Mouse (Mus musculus) kidney, postnatal 0 days (tissue): ENCODE measurements around the gene Cblb. TPM values are rescaled to one million over a fixed set of nuclear protein-coding genes. Genes with fewer than 3 reads are reported as not detected.

Source experiments
- ATAC-seq: fragments of 200-750 bp; cut with Nextera tagmentation; replicated peaks from 2 replicates; pipeline ENCODE4 v1.8.0; 2017; ENCODE audit warnings: low read depth, moderate number of reproducible peaks, moderate TSS enrichment, moderate library complexity; ENCODE audit not compliant: low FRiP score
- DNase-seq: peaks from one replicate; pipeline ENCODE4 v3.0.0-alpha.2; 2016; ENCODE audit warnings: low spot score
- H3K27ac ChIP-seq: fragments of 300-500 bp; sonication (generic); 2 replicates; pipeline ENCODE4 v1.5.1; 2014; ENCODE audit warnings: mild to moderate bottlenecking
- H3K27me3 ChIP-seq: fragments of 300-500 bp; sonication (generic); 2 replicates; pipeline ENCODE4 v1.6.1; 2014; ENCODE audit warnings: low read length, mixed read lengths; ENCODE audit not compliant: insufficient read depth
- H3K36me3 ChIP-seq: fragments of 300-500 bp; sonication (generic); 2 replicates; pipeline ENCODE4 v1.6.1; 2014; ENCODE audit warnings: low read length, mixed read lengths; ENCODE audit not compliant: insufficient read depth
- H3K4me1 ChIP-seq: fragments of 300-500 bp; sonication (generic); replicated peaks from 2 replicates; pipeline ENCODE4 v1.6.1; 2014; ENCODE audit warnings: antibody characterized with exemption, low read length, mixed read lengths; ENCODE audit not compliant: insufficient read depth
- H3K4me2 ChIP-seq: fragments of 300-500 bp; sonication (generic); 2 replicates; pipeline ENCODE4 v1.6.1; 2014; ENCODE audit warnings: mild to moderate bottlenecking, low read length, moderate library complexity, mixed read lengths
- H3K4me3 ChIP-seq: fragments of 300-500 bp; sonication (generic); replicated peaks from 2 replicates; pipeline ENCODE4 v1.5.1; 2014; ENCODE audit warnings: low read depth, low read length
- H3K9ac ChIP-seq: fragments of 300-500 bp; sonication (generic); 2 replicates; pipeline ENCODE4 v1.6.1; 2014; ENCODE audit warnings: low read depth, low read length
- H3K9me3 ChIP-seq: fragments of 300-500 bp; sonication (generic); replicated peaks from 2 replicates; pipeline ENCODE4 v1.6.1; 2016; ENCODE audit warnings: low read length, inconsistent platforms, mixed read lengths
- CTCF ChIP-seq: IDR thresholded peaks from 2 replicates; pipeline ENCODE4 v1.5.1; 2016; ENCODE audit warnings: antibody characterized with exemption, low read depth, mild to moderate bottlenecking, moderate library complexity
- WGBS: fragments of 180-500 bp; shearing (Covaris S2); extraction: QIAGEN DNeasy Blood & Tissue Kit; methylation state at CpG from one replicate; pipeline ENCODE4 v1.1.7; 2014; 5-methylcytosine and 5-hydroxymethylcytosine counted together
- polyA plus RNA-seq: library from polyadenylated mRNA; unstranded; fragments of >200 nt; fragmentation: Nextera tagmentation; extraction: Ambion mirVana; gene quantifications from 2 replicates; pipeline ENCODE4 v1.2.1, GENCODE M21; 2015

Cblb gene
- polyA plus RNA-seq, 1 experiment from 2014 or later, result 7.1 TPM

DNA sequence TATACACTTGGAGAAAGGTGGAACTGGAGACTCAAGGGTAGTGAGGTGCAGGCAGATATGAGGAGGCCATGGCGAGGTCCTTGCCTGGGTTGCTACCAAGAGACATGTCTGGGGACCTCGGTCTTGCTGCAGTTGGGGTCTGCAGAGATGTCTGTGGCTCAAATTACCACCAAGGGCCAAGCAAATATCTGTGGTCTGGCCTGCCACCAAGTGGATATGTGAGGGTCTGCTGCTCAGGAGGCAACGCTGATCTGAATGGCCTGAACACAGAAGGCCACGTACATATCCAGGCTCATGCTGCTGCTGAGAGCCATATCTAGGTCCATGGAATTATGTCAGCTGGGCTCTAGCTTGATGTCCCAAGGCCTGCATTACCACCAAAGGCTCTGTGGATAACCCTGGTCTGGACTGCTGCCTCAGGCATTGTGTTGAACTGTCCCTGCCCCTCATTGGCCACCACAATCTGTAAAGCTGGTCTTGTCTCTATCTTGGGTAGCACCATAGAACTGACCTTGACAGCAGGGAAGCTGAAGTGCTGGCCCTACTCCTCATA is 212.5 kb downstream of the Cblb start:
- H3K4me2 ChIP-seq, result no peak overlapping the region
- no peak; the same call in 1 of the 2 replicates for ATAC-seq
- no peak overlapping the region for H3K27ac ChIP-seq
- peak; percentile 57 for TF ChIP-seq CTCF
- WGBS, result 81% methylated on average over 4 of the region's 4 CpGs
- no peak overlapping the region for H3K4me3 ChIP-seq
- H3K9me3 ChIP-seq, result no peaks in the 10 kb centered on the region
- no peaks in the 10 kb centered on the region for H3K27me3 ChIP-seq
- H3K36me3 ChIP-seq, result 0 out of 2 replicates have a peak, but pooled peaks cover 1% of the 10 kb centered on the region
- H3K4me1 ChIP-seq, result no peaks in the 10 kb centered on the region
- H3K9ac ChIP-seq, result no peak overlapping the region
- no peak for DNase-seq

DNA sequence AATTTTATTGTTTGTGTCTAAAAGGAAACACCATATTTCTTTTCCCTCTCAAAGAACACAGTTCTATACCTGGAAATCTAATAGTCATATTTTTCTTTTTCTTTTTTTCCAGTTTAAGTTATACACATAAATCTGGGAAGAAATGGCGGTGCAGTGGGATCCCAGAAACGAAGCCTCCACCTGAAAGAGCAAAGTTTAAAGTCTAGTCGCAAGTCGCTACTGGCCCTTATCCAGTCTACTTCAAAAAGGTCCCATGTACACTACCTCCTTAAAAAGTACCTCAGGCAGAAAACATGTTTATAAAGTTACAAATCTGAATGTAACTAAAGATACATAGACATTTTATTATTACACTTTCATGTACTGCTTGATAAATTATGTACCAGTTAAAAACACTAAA is 219.2 kb downstream of the Cblb start:
- no peak overlapping the region for H3K4me3 ChIP-seq
- no peaks in the 10 kb centered on the region for H3K27me3 ChIP-seq
- WGBS, result 88% methylated on average over 4 of the region's 4 CpGs
- H3K9ac ChIP-seq, result no peak overlapping the region
- DNase-seq, result no peak
- no peak overlapping the region for H3K4me2 ChIP-seq
- no peaks in the 10 kb centered on the region for H3K4me1 ChIP-seq
- ATAC-seq, result no peak
- H3K36me3 ChIP-seq, result peaks cover 9% of the 10 kb centered on the region; the same call in 1 of the 2 replicates
- no peak overlapping the region for H3K27ac ChIP-seq
- no peak for TF ChIP-seq CTCF
- H3K9me3 ChIP-seq, result no peaks in the 10 kb centered on the region

DNA sequence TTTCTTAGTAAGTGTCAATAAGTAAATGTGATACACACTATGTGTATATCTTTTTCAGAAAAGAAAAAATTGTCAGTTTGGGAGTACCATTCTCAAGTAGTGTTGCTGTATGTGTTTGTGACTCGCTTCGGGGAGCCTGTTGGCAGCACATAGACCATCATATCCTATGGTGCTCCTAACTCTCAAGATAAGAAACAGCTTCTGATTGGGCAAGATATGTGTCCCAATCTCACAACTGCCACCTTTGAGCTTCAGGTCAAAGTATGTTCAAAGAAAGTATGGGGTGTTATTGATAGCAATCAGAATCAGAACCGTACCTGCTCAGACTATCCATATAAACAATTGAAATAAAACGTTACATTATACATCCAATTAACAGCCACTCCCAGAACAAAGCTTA is 219.9 kb downstream of the Cblb start:
- Histone ChIP-seq H3K27me3 (no peaks in the 10 kb centered on the region), H3K4me1 (no peaks in the 10 kb centered on the region), H3K4me2 (no peak overlapping the region), H3K36me3 (peaks cover 9% of the 10 kb centered on the region; the same call in 1 of the 2 replicates), H3K9ac (no peak overlapping the region), H3K4me3 (no peak overlapping the region), H3K27ac (no peak overlapping the region), H3K9me3 (no peaks in the 10 kb centered on the region)
- TF ChIP-seq CTCF, result no peak
- no peak for ATAC-seq
- WGBS, result 90% methylated on average over 4 of the region's 4 CpGs
- no peak for DNase-seq
